Mouse (Mus musculus) left cerebral cortex, adult 9 months (tissue): Measurements from ENCODE around the gene Nubp2.

Experiments used
- DNase-seq, 2 experiments: peaks; one replicate each; pipeline ENCODE4 v3.0.0; 2022; ENCODE audit warnings: low spot score in 2 of 2

Nubp2 gene

DNA sequence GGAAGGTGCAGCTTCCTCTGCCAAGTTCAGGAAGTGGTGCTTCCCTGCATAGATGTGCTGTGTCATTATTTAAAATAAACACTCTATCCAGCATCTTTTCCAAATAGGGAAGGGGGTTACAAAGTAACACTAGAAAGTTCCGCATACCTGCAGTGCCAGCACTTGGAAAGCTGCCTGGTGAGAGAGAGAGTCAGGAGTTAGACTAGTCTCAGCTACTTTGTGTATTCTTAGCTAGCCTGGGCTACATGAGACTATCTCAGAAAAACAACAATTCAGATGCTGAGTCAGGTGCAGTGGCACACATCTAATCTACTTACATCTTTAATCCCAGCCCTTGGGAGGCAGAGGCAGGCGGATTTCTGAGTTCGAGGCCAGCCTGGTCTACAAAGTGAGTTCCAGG, 24.4 kb downstream of the Nubp2 start:
- DNase-seq: no peak

DNA sequence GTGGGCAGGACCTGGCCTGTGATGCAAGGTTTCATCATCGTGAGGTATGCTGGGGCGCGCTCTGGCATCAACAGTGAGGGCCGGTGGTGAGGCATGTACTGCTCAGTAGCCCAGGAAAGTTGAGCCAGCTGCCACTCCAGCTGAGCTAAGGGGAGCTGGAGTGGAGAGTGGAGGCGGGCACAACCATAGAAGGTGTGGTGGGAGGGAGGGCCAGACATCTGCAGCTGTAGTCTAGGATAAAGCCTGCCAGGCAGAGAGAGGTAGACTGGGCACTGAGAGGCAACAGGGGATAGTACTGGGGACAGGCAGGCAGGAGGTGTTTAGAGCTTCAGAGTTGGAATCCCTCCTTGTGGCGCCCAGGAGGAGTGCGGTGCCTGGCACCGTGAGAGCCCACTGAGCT, 26.1 kb downstream of the Nubp2 start:
- no peak for DNase-seq

- no peak for DNase-seq
Observed at GRCm38 (mm10) chr17:24858967-24859366, 27.2 kb downstream of the Nubp2 start.

DNA sequence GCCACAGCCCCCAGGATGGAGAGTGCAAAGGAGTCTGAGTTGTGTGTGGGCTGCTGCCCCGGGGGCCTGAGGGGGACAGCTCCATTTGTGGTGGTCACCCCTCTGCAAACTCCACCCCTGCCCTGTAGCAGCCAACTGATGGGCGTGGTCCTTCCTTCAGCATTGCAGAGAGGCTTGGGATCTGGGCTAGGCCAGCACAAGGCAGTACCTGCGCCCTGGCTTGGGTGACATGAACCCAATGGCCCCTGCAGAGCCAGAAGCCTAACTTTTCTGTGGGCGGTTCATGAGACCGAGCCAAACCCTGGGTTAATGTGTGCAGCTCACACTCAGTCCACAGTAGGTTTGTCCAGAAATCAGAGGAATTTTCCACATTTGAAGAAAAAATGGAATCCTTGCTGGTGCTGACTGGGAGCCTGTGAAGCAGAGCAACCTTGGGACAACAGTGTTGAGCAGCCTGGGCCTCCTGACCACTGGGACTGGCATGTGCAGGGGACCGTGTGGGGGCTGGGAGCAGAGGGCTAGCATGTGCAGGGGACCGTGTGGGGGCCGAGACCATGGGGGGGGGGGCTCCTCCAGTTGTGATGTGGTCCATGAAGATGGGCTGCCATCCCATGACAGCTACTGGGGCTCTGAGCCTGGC, 28.2 kb downstream of the Nubp2 start:
- no peak for DNase-seq

DNA sequence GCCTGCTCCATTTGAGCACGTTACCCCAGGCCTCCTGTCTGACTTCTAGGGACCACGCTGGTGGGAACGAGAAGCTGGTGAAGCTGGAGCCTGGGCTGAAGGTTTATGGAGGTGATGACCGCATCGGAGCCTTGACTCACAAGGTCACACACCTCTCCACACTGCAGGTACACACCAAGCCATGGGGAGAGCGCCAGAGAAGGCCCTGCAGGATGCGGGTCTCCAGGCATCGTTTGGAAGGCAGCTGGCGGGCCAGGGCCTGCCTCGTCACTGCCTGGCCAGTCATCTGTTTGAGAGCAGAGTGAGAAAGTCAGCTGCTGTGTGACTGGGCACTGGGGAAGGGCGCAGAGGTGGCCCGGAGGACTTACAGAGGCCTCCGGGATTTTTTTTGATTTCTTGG, 29.6 kb downstream of the Nubp2 start:
- DNase-seq: no peak

DNA sequence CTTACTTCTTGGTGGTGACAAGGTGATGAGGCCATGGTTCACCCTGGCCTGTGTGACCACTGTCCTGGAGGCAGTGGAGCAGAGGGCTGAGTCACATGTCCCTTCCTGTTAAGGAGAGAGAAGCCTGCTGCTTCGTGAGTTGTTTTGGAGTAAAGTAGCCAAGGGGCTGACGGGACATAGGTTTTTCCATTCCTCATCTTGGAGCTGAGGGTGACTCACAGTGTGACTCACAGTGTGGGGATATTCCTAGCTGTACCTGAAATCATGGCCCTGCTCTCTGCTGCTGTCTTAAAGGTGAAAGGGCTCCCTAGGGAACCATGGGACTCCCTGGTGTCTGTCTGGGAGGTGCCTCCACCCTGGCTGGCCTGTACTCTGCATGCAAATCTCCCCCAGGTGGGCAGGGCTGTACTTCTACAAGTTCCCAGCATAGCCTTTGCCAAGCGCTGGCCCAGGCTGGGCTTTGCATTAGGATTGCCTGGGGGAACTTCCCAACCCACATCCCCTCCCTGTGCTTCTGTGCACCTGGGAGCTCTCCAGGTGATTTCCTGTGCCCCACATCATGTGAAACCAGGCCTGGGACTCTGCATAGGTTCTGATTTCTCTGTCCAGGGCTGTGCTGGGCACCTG, 30.2 kb downstream of the Nubp2 start:
- no peak for DNase-seq

DNA sequence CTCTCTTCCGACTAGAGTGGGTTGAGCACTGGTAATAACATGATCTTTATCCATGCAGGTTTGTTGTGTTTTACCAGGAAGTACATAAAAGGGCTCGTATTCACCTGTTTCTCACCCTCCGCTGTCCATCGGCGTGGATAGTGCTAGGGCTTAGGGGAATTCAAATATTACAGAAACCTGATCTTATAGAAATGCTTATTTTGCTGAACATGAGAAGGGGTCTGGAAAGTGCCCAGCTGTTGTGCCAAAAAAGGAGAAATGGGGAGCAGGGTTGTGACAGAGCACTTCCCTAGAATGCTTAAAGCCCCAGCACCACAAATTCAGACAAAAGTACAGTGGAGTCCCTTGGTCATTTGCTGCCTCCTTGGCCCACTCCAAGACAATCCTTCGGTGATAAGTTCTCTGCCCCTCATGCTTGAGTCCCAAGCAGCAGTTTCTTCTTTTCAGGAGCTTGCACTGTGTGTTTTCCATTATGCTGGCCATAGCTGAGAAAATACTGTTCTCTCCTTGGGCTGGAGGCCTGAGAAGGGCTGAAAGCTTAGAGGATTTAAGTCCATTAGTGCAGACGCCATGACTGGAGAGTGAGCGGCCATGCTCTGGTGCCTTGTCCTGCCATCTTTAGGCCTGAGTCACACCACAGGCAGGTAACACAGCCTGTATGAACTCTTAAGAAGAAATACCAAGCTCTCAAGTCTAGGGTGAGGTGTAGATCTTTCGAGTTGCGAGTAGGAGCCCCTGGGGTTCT, 34.6 kb downstream of the Nubp2 start:
- no peak for DNase-seq

- no peak for DNase-seq
Observed at GRCm38 (mm10) chr17:24850773-24851127, 35.4 kb downstream of the Nubp2 start.

DNA sequence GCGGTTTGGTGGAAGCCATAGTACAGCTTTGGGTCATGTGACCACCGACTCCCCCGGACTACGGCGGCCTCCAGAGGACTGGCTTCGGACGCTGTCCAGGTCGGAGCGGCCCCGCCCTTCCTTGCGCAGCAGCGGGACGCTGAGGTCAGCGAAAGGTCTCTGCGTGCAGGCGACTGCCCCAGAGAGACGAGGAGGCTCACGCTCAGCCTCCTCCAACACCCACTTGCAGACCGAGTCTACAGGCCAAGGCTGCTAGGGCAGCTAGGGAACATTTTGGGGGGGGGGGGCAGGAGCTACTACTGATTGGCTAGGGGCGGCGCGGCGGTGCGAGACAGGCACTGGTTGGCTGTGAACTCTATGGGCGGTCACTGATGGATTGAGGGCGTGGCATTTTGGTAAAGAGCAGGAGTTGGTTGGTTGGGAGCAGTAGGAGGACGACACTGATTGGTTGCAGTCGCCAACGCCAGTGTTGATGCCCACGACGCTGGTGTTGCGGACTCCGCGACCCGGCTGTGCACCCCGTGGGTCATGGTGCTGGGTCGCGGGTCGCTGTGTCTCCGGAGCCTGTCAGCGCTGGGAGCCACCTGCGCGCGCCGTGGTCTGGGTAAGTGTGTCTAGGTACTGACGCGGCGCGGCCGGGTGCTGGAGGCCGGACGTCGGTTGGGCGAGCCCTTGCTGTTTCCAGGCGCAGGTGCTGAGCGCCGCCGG, 35.9 kb downstream of the Nubp2 start, which contains the start of gene Fahd1:
Gene Fahd1 (minus strand): TSS at position 300 of the 708 bp plus-strand sequence.
- DNase-seq: peak; percentile 97 to 98

DNA sequence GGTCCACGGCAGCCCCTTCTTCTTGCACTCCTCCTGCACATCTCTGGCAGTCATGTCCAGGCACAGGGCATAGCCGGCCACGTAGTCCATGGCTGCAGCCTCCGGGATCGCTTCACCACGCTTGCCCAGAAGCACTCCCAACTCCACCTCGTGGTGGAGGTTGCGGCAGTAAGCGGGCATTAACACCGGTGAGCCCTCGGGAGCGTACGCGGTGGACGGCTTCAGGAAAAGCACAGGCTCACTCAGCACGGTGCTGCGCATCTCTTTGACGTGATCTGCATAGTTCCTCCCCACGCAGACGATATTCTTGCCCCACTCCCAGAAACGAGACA, 36.5 kb downstream of the Nubp2 start:
- DNase-seq: no peak

- no peak for DNase-seq
Observed at GRCm38 (mm10) chr17:24848600-24849031, 37.5 kb downstream of the Nubp2 start.

GRCm38 (mm10) chr17:24847386-24847785, 38.8 kb downstream of the Nubp2 start:
- no peak for DNase-seq

DNA sequence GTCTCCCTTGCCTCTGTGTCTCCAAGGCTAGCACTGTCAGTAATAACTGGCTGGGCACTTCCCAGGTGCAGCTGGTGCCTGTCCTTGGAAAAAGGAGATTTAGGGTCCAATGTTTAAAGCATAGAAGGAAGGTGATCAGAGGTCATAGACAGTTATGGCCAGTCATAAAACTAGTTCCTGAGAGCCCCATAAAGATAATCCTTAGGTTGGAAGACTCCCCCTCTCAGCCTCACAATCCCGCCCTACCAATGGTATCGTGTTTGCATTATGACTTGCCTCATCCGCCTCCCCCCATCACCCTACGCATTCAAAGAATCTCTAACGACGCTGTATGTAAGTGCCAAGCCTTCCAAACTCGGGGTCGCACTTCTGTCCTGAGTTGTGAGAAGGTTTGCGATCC, 41.6 kb downstream of the Nubp2 start:
- DNase-seq: no peak

DNA sequence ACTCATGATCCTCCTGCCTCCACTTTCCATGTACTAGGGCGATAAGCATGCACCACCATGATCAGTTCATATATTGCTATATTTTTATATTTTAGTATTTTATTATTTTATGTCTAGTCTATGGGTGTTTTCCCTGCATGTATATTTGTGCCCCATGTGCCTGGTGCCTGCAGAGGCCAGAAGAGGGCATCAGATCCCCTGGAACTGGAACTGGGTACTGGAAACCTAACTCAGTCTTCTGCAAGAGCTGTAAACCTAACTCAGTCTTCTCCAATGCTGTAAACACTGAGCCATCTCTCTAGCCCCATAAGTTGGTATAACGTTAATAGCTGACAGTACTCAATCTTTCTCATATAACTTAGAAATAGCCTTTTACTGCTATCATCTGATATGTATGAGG, 43.5 kb downstream of the Nubp2 start:
- no peak for DNase-seq

GRCm38 (mm10) chr17:24841133-24841532, 45.0 kb downstream of the Nubp2 start:
- no peak for DNase-seq

- DNase-seq: no peak
Observed at GRCm38 (mm10) chr17:24840341-24840740, 45.8 kb downstream of the Nubp2 start.

- no peak for DNase-seq
Observed at GRCm38 (mm10) chr17:24839842-24840241, 46.3 kb downstream of the Nubp2 start, which contains the start of gene Hagh. TSS of gene Hagh (plus strand) at chr17:24840143.
